Mouse (Mus musculus) inflammation-experienced regulatory T-cells, adult 6 months (primary cell): ENCODE data around the gene Med27. TPM values are rescaled to one million over a fixed set of nuclear protein-coding genes. Genes with fewer than 3 reads are reported as not detected.

Experiments
- ATAC-seq: one replicate; pipeline ENCODE4 v1.8.0; 2017
- polyA plus RNA-seq, 3 experiments: library from polyadenylated mRNA; unstranded; fragments of 100-300 nt; shearing (Covaris generic); gene quantifications; one replicate each; pipeline ENCODE4 v1.2.1; 2017

Med27 gene
- polyA plus RNA-seq, 3 experiments from 2014 or later: 28.1 to 32.9 (median 31.4) TPM

DNA sequence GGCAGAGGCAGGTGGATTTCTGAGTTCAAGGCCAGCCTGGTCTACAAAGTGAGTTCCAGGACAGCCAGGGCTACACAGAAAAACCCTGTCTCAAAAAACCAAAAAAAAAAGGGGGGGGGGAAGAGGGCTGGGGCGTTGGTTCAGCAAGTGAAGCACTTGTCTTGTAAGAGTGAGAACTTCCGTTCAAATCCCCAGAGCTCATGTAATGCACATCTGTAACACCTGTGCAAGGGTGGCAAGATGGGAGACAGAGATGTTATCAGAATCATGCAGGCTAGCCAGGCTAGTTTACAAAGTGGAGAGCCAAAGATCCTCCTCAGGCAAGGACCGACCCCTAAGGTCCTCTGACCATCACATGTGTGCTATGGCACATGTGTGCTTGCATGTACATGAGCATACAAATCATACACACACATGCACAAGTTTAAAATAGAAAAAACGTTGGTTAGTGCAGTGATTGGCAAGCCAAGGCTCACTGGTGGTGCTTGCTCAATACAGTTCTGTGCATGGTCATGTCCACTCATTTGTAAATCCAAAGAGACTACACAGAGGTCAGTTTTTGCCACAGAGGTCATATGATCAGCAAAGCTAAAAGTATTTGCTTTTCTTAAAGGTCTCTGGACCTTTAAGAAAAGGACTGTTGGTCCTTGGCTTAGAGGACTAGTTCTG lies 91.4 kb downstream of the Med27 start:
- ATAC-seq: no peak

DNA sequence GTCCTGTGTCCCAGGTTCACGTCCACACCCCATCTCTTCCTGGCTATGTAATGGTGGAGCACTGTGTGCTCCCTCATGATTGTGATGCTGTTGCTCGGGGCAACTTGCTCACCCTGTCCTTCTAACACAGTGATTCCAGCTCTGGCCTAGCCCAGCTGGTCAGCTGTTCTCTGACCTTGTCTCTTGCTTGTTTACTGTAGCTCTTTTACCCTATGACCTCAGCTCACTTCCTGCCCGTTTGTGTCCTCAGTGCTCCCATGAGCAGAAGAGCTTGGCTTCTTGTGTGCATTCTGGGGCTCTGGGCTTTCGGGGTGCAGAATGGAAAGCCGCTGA lies 91.9 kb downstream of the Med27 start:
- no peak for ATAC-seq

DNA sequence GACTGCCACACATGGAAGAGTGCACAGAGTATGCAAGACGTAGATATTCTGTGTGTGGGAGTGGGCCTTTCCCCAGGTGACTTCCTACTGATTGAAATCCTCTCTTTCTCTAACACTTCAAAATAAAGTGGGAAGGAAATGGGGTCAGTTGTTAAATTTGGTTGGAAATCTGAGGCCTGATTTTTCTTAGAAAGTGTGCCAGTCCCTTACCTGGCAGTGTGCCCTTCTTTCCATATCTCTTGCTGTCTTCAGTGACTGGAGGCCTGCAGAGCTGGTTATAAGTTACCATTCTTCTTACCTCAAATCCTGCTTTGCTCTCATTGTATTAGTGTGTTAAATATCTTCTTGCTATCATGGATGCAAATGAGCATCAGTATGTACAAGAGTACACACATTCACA lies 92.4 kb downstream of the Med27 start:
- ATAC-seq: no peak

DNA sequence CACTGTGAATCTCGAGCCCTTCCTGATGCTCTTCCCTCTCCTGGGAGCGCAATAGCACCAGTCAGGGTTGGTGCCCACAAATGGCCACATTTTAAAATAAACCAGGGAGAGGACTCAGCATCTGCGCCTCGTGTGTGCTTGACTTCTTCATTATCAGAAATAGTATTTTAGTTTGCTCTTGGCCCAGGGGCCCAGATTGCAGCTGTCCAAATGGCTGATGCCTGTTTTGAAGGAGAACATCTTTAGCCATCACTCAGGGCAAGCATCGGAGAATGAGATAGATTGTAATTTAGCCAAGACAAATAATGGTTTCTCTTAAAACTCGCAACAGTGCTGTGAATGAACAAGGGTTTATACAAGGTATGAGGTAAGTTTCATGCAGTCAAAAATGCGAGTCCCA lies 92.8 kb downstream of the Med27 start:
- ATAC-seq: no peak

DNA sequence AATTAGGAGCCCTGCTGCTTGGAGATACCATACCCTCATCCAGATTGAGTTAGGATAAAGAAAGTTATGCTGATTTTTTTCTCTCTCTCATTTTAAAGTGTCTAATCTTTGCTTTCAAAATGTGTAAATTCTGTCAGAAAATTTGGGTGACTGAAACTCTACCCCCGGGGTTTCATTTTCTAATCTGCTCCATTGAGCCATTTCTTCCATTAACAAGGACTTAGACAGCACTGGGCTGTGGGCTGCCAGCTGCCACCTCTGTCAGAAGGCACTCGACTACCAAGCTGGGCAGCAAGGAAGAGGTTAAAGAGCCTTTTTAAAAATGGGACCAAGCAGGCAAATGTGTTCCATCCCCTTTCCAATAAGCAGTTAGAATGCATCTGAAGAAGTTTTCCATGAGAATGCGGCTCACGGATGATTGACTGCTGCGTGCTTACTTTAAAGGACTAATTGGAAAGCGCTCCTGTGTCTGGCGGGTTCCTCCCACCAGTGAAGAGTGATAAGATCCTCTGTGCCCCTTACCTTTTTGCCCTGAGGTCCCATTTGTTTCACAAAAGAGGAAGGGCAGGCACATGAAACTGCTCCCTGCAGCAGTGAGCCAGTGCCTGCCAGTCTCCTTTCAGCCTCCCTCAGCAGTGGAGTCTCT lies 93.4 kb downstream of the Med27 start:
- no peak for ATAC-seq

DNA sequence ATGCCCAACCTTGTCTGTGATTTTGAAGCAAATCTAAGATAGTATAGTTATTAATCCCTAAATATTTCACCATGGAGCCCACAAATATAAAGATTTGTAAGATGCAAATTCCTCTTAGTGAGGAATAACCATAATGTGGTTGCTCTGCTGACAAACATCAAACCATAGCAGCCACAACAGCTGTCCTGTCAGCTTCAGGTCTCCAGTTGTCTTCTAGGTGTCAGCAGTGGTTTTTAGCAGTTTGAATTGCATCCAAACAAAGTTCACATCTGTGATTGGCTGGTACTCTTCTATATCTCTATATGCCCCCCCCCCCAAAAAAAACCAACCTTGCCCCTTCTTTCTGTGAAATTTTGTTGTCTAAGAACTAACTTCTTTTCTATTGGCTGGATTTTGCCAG lies 95.7 kb downstream of the Med27 start:
- ATAC-seq: no peak

DNA sequence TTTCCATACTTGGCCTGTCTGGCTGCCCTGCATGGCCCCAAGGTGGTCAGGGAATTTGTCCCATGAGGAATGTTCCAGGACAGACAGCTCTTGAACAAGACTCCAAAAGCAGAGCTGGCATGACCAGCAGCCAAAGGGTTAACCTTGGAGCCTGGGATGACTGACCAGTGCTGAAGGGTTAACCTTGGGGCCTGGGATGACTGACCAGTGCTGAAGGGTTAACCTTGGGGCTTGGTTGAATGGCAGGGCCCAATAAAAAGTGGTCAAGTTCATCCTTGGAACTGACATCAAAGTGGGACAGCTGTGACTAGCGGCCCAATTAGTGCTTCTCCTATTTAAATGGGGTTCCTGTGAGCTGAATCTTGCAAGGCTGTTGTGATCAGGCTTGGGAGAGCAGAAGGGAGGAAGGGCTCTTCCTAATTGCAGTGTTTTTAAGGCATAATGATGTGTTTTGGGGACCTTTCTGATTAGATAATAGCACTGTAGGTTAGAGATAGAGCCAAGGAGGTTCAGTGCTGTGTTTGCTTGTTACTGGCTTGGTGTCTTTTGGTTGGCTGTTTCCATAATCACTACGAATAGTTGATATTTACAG lies 97.1 kb downstream of the Med27 start:
- ATAC-seq: no peak

DNA sequence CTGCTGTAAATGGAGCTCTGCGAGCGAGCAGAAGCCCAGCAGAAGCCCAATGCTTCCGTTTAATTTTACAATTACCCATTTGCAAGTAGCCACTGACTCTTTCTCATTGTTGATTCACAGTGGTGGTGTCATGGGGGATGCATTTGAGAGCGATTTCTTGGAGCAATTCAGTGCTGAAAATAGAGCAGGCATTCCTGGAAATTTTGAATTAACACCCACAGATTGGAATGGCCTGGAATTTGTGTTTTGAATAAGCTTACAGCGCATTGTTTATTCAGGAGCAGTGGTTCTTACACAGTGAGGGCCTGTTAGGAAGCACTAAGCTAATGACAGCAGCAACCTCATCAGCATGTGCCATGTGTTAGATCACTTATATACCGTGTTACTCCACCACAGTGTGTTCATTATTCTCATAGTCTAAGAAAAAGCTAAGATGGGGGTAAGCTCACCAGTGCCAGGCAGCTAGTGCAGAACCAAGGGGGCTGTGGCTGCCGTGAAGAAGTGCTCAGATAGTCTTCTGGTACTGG lies 101.9 kb downstream of the Med27 start:
- ATAC-seq: no peak

DNA sequence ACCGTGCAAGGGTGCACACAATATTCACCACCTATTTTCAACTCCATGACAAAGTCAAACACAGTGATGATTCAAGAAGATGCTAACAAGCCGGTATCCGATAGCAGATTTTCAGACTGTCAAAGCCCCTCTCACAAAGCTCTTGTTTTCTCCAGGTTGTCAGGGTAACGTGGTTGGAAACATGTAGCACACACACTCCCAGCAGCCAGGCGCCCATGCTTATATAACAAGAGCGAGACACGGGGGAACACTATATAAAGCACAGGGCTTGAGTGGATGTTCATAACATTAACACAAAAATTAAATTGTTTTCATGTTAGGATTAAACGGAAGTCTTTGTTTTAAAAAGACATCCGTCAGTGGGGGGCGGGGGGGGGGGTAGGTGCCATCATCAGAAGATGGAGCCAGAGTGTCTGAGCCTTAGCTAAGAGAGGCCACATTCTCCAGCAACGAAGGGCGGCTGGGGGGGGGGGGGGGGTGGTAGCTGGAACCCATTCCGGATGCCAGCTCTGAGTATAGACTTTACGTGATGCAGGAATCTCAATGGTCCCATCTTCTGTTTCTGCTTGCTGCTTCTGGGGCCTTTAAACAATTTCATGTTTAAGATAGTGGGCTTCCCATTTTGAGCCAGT lies 104.9 kb downstream of the Med27 start:
- ATAC-seq: no peak

DNA sequence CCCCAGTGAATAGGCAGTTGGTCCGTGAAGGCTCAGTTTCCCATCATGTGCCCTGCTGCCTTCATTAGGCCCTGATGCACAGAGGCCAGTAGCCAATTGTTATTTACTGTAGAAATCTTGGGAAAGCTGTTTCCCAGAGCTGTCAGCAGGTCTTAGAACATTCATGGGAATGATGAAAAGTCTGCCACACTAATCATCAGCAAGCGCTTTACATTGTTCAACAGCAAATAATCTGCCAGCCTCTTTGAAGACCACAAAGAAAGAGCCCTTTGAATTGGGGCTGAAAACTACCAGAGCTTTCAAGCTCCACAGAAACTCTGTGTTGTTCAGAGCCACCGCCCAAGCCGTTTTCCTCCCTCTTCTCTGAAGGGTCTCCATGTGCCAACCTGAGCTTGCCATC lies 106.8 kb downstream of the Med27 start:
- no peak for ATAC-seq

DNA sequence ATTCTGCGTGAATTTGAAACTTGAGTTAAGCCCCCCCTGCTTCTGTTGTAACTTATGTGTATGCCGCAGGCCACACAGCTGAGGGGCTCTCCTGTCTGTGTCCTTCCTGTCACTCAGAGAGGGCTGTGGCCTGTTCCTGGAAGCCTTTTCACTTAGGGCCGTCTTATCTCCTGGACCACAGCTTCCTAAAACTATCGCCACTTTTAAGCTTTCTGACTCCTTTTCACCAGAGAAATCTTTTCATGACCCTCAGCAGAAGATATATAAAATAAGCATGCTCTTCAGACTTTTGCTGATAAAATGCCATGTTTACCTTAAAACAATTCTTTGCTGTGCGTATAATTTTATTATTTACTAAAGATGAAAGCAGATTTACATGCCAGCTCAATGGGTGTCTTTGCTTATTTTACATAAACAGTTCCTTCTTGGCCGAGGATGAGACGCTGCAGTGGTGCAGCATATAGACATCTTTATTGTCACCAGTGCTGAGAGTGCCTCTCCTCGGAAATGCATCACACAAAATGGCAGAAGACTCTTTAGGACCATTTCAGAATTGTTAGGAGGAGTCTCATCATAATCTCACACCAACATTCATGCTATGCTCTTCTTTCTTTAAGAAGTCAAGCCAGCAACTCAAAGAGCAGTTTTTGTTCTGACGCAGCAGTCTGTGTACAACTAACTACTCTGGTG lies 110.2 kb downstream of the Med27 start:
- ATAC-seq: no peak

DNA sequence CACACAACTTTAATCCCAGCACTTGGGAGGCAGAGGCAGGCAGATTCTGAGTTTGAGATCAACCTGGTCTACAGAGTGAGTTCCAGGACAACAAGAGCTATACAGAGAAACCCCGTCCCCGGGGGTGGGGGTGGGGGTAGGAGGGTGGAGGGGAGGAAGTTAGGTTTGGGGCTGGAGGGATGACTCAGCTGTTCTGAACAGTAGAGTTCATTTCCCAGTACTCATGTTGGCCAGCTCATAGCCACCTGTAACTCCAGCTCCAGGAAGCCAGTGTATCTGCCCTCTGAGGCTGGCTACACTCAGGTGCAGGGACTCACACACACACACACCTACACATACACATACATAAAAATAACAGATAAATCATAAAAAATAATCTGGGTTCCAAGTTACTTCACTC lies 111.1 kb downstream of the Med27 start:
- ATAC-seq: no peak

DNA sequence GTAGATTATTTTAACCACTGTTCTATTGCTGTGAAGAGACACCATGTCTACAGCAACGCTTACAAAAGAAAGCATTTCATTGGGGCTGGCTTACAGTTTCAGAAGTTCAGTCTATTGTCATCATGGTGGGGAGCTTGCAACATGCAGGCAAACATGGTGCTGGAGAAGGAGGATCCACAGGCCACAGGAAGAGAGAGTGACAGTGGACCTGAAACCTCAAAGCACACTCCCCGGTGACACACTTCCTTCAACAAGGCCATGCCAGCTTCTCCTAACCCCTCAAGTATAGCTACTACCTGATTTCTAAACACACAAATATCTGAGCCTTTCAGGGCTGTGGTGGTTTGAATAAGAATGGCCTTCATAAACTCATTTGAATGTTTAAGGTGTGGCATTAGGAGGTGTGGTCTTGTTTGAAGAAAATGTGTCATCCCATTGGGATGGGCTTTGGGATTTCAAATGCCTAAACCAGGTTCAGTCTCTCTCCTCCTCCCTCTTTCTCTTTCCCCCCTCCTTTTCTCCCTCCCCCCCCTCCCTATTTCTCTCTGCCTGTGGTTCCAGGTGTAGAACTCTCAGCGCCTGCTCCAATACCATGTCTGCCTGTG lies 111.8 kb downstream of the Med27 start:
- ATAC-seq: no peak

DNA sequence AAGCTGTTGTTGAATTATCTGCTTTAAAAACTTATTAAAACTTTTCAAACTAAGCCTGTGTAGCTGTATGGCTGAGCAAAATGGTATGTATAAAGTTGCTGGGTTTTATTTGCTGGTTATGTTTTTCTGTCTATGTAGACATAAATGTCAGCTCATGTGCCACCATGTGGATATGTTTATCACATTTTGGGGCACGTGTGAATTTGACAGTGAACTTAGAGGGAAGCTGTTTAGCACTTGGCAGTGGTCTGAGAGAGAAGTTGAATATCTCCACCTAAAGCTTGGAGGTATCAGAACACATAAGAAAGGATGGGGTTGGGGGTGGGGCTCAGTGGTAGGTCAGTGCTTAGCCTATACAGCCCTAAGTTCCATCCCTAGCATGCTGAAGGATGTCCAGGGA lies 113.0 kb downstream of the Med27 start:
- ATAC-seq: no peak

DNA sequence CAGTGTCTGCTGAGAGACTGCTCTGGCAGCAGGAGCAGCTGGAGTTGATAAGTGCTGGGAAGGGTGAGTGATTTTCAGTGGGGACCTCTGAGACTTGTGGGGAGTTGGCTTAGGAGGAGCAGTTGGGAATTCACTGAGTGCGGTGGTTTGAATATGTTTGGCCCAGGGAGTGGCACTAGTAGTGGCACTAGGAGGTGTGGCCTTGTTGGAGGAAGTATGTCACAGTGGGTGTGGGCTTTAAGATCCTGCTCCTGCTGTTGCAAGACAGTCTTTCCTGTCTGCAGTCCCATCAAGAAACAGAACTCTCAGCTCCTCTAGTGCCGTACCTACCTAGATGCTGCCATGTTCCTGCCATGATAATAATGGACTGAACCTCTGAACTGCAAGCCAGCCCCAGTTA lies 115.2 kb downstream of the Med27 start:
- no peak for ATAC-seq

DNA sequence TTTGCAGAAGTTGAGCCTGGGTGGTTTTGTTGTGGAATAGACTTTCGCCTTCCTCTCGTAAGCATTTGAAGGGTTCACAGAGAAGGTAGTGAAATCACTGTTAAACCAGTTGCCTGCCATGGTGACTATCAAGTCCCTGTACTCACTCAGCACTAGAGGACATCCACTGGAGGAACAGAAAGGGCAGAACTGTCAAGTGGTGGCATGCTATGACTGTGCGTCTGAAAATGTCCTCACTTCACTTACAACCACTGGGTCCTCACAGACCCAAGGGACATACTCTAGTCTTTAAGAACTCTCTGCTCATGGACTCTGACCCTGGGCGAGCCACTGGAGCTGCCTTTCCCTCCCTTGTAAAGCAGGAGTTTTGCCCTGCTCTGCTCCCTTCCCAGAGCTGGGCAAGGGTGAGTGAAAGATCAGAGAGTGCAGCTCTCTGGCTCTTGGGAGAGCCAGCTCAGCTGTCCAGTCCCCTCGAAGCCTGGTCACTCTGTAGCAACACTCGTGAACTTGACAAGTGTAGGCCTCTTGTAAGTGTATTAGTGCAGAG lies 116.5 kb downstream of the Med27 start:
- no peak for ATAC-seq

DNA sequence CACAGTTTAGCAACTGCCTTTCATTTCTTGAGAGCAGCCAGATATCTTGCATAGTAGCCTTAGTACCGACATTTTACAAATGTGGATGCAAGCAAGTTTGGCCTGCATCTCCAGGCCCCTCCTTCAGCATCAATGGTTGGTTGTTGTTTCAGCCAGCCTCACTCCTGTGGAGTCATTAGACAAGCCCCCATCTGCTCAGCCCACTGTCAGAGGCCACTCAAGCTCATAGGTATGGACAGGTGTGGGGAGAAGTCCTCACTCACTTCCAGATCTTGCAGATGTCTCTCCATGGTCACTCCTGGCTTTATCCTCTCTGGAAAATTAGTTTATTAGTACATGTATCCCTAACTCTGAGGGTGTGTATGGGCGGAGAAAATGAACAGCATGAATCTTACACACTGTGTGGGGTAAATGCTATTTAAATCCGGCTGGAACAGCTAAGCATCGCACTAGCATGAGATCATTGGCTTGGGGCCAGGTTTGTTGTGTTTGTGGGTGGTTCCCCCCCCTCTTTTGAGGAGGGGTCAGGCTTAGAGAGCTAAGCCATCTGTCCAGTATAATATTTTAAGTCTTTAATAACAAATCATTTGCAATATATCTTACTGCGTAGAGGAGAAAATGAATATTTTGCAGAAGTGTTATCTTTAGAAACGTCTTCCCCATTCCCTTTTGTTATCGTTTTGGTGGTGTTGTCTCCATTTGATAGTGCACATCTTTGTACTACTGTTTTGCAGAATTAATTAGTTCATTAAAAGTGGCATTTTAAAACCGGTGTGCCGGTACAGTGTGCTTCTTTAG lies 118.4 kb downstream of the Med27 start:
- ATAC-seq: no peak

DNA sequence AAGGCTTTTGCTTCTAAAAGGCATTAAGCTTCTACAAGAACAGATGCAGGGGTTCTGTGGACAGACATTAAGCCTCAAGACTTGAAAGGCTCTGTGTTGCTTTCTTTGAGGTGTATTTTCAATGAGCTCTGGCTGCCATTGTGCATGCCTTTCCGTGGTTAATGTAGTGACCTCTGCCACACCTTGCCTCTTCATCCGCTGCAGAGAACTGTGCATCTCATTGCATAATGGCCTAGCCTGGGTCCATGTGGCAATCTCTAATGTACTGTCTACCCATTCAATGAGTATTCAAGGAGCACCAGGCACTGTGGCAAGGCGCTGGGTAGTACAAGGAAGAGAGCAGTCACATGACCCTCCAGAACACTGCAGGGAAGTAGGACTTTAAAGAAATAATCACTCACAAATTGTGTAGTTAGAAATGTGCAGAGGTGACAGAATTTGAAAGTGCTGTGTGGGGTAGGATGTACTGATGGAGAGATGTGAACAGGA lies 119.1 kb downstream of the Med27 start:
- ATAC-seq: no peak

DNA sequence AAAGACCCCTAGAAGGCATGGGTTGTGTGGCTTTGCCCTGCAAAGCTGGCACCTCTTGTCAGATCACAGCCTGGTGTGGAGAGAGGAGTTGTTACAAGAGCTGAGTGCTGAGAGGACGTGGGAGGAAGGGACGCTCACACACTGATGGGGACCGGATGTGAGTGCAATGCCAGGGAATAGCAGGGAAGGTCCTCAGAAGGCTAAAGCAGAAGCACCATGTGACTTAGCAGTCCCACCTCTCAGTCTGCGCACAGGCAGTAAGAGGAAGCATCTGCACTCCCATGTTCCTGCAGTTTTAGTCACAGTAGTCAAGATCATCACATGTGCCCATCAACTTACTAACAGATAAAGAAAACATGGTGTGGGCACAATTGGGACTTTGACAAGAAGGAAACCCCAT lies 119.8 kb downstream of the Med27 start:
- no peak for ATAC-seq

DNA sequence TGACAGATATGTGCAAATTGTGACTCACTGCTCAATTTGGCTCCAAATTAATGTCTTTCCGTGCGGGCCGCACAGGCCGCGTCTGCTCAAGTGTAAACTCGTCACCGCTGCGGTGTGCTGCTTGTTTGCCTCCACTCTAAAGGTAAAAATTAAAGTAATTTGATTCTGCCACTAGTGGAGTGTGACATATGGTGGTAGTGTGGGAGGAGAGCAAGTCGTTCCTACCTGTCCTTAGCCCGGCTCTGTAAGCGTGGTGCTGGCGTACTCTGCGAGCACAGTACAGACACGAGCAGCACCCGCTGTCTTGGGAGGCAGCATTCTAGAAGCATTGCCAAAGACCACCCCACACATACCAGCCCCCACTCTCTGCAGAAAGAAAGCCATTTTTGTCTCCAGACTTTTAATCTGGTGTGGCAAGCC lies 121.9 kb downstream of the Med27 start:
- ATAC-seq: no peak

DNA sequence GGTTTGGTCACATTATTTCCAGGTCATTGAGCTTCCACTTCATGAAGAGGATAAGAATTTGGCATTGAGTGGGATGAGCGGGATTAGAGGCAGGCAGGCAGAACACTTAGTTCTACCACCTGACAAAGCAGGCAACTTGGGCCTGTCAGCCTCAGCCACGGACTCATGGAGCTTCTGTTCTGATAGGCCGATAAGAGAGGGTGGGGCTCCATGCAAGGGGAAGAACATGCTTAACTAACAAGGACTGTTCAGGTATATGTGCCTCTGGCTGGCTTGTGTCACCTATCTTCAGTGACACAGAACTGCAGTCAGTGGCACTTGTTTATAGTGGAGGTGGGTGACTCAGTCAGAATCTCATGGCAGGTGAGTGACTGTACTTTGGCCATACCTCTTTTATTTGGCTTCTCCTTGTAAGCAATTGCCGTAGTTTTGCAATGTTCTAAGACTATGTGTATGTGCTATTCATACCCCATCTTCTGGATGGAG lies 126.4 kb downstream of the Med27 start:
- no peak for ATAC-seq
